Mouse (Mus musculus) adrenal gland, postnatal 36 days (tissue): Measurements from ENCODE around the gene Spz1. TPM values are rescaled to one million over a fixed set of nuclear protein-coding genes. Genes with fewer than 3 reads are reported as not detected.

Experiments used
- DNase-seq, 2 experiments: peaks; one replicate each; pipeline ENCODE4 v3.0.0; 2021; ENCODE audit warnings: mixed read lengths in 1 of 2
- total RNA-seq, 2 experiments: library from RNA; stranded (reverse); gene quantifications; 2 replicates each; pipeline ENCODE4 v1.2.3; 2021

The Spz1 gene
- total RNA-seq, 2 experiments from 2014 or later: not detected

GRCm38 (mm10) chr13:92580220-92581043 is 4.5 kb upstream of the Spz1 start:
- peak; percentile 72 to 85 for DNase-seq

GRCm38 (mm10) chr13:92578210-92578609 is 2.2 kb upstream of the Spz1 start:
- DNase-seq: no peak

DNA sequence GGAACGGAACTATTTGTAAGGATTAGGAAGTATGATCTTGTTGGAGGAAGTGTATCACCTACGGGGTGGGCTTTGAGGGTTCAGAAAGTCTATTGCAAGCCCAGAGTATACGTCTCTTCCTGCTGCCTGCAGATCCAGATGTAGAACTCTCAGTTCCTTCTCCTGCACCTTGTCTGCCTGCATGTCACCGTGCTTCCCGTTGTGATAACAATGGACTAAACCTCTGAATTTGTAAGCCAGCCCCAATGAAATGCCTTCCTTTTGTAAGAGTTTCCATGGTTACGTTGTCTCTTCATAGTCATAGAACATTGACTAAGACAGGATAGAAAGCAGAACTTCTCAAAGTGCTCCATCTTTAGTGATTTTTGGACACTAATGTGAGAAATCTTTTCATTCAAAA is 716 bp upstream of the Spz1 start:
- no peak for DNase-seq

DNA sequence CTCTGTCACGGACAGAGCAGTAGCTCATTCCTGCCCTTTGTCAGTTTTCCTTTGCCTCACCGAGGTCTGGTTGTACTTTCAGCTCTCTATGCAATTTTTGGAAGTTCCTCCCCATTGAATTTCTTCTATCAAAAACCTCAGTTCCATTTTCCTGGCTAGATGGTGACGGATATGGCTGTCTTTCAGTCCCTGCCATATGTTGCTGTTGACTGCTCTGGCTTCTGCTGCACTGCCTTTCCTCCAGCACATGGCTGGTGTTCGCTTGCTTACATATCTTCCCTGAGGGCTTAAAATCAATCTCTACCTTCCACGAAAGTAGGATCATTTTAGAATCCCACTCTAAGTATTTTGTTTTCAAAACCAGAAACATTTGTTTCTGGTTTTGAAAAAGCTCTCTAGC is 16.5 kb downstream of the Spz1 start:
- no peak for DNase-seq

GRCm38 (mm10) chr13:92557229-92557628 is 18.7 kb downstream of the Spz1 start:
- no peak for DNase-seq

- no peak for DNase-seq
Observed at GRCm38 (mm10) chr13:92556458-92557126, 19.4 kb downstream of the Spz1 start.

GRCm38 (mm10) chr13:92547093-92547492 is 28.9 kb downstream of the Spz1 start:
- DNase-seq: no peak

GRCm38 (mm10) chr13:92540997-92541396 is 35.0 kb downstream of the Spz1 start:
- DNase-seq: no peak

DNA sequence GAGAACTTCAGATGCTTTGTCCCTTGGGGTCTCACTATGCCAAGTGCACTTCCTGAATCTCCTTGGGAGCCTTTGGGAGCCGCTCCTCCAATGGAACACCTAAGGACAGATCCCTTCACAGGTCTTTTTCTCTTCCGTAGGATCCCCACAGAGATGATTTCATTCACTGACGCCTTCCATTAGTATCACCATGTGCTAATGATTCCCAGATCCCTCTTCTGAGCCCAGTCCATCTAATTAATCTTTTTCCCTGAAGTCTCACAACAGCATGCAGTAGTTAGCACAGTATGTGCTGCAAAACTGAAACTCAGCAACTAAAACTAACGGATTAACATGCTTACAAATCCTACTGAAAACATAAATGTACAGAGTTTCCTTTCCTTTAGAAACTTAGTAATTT is 36.8 kb downstream of the Spz1 start:
- DNase-seq: no peak

GRCm38 (mm10) chr13:92533801-92534200 is 42.2 kb downstream of the Spz1 start:
- no peak for DNase-seq

- no peak for DNase-seq
Observed at GRCm38 (mm10) chr13:92532216-92532615, 43.8 kb downstream of the Spz1 start.

- DNase-seq: no peak
Observed at GRCm38 (mm10) chr13:92531237-92531636, 44.7 kb downstream of the Spz1 start.

DNA sequence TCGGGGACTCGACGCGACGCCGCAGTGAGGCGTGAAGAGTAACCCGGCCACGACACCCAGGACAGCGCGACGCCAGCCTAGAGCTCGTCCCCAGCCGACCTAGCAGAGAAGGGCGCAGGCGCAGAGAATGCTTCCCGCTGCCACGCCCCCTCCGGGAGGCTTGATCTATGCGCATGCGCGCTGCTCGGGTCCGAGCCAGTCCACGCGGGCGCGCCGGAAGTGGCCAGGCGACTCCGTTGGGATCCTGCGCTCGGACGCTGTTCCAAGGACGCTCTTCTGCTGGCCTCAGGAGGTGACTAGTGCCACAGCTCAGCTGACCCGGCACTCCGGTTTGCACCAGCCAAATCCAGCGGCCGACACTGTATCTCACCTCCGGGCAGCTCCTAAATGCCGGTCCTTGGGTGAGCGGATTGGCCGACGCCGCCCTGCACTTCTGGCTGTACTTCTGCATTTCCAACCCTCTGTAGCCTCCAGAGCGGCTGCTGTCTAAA is 45.2 kb downstream of the Spz1 start, which contains the start of gene Zfyve16:
Gene Zfyve16, minus strand, starts transcription at position 148 of the 491 bp plus-strand sequence.
- DNase-seq: peak; percentile 99

GRCm38 (mm10) chr13:92529828-92530720 is 45.9 kb downstream of the Spz1 start:
- no peak for DNase-seq

Other genes with a start within 250 kb of the Spz1 start
- 1 to 10 TPM; 2.5 to 4.1 TPM for gene Dhfr, start 221.4 kb downstream of the Spz1 start, total RNA-seq
- gene Msh3, start 221.2 kb downstream of the Spz1 start, total RNA-seq: 10 to 100 TPM; 15.7 to 26.2 TPM
- 1 to 10 TPM in 1 of 2 experiments, under 1 TPM in 1; 0.69 to 1.3 TPM for gene Ankrd34b, start 150.3 kb downstream of the Spz1 start, total RNA-seq
- gene Fam151b, start 92.2 kb downstream of the Spz1 start, total RNA-seq: 1 to 10 TPM; 4.5 to 6.5 TPM
- gene Zfyve16, start 45.3 kb downstream of the Spz1 start, total RNA-seq: 10 to 100 TPM; 28.3 to 28.5 TPM
- 10 to 100 TPM; 63.7 to 92.3 TPM for gene Serinc5, start 34.9 kb upstream of the Spz1 start, total RNA-seq
- 1 to 10 TPM; 2.6 to 3.1 TPM for gene Thbs4, start 218.6 kb upstream of the Spz1 start, total RNA-seq